Mouse (Mus musculus): ENCODE data around the gene Ift46.
A peak's percentile ranks its signal among the peaks of the same experiment; 100 is the strongest.
"Not testable (repeated sequence)": the region's sequence is repeated elsewhere in the genome, so short reads cannot be mapped to it uniquely, and the experiment has no call there.

Ift46 gene

GRCm38 (mm10) chr9:44736301-44736700, 31.4 kb upstream of the Ift46 start:
- no peak for DNase-seq

DNA sequence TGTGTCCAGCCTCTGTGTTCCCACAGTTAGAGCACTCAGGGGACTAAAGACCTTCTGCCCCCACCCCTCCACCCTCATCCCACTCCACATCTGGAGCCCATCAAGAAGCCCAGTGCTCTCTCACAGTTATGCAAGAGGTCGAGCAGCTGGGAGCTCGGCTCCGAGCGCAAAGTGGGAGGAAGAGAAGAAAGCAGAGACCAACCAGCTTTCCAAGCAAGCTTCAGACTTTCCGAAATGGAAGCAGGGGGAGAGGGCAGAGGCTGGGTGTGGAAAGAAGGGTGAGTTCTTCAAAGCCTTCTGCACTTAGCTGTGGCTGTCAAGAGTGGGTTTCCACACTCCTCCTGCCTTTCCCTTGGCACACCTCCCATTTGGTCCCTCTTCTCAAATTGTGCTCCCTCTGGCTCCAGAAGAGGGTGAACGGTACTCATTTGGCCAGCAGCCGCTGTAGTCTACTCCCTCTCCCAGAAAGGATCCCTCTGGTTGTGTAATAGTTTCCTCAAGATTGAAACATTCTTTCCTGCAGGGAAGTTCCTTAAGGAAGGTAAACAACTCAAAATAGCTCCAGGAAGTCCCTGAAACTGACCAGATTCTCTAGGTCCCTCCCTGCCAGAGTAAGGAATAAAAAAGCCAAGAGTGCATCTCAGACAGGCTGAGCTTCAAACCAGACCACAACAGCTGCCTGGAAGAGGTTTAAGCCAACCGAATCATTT, 30.3 kb upstream of the Ift46 start:
- DNase-seq, result no peak

- no peak for DNase-seq
Observed at GRCm38 (mm10) chr9:44740663-44741192, 27.0 kb upstream of the Ift46 start.

- DNase-seq, result no peak
Observed at GRCm38 (mm10) chr9:44745371-44745770, 22.3 kb upstream of the Ift46 start.

DNA sequence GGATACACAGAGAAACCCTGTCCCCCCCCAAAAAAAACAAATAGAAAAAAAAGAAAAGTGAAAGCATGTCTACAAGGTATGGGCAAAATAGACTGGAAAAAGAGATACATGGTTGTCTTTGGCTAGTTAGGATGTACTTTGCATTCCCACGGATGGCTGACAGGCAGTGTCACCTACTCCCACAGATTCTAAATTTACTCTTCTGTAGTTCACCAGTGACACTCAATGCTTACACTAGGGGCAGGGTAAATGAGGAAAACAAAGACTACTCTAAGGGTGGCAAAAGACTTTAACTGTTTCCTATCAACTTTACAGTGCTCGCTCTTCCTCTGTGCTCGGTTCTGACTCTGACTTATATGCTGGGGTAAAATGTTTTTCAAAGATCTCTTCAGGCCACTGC, 21.0 kb upstream of the Ift46 start:
- no peak for DNase-seq

DNA sequence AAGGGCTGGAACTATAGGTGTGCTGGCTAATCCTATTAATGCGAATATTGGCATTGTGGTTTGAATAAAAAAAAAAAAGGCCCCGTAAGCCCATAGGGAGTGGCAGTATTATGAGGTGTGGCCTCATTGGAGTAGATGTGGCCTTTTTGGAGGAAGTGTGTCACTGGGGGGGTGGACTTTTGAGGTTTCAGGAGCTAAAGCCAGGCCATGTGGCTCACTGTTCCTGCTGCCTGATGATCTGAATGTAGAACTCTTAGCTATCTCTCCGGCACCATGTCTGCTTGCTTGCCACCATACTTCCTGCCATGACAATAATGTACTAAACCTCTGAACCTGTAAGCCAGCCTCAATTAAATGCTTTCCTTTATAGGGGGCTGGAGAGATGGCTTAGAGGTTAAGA, 20.4 kb upstream of the Ift46 start:
- DNase-seq, result no peak

GRCm38 (mm10) chr9:44748473-44748872, 19.2 kb upstream of the Ift46 start:
- DNase-seq, result no peak

- DNase-seq, result no peak
Observed at GRCm38 (mm10) chr9:44760873-44761272, 6.8 kb upstream of the Ift46 start.

DNA sequence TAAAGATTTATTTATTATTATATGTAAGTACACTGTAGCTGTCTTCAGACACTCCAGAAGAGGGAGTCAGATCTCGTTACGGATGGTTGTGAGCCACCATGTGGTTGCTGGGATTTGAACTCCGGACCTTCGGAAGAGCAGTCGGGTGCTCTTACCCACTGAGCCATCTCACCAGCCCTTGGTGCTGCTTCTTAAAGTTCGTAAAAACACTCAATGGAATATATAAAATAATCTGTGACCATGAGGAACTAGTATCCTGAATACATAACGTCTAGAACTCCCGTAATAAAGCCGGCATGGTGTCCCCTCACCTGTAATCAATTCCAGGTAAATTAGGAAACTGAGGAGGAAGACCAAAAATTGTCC, 304 bp downstream of the Ift46 start:
- not testable (repeated sequence) for DNase-seq

- DNase-seq, result no peak
Observed at GRCm38 (mm10) chr9:44771376-44771775, 3.7 kb downstream of the Ift46 start.

- DNase-seq, result no peak
Observed at GRCm38 (mm10) chr9:44772392-44772749, 4.7 kb downstream of the Ift46 start.

DNA sequence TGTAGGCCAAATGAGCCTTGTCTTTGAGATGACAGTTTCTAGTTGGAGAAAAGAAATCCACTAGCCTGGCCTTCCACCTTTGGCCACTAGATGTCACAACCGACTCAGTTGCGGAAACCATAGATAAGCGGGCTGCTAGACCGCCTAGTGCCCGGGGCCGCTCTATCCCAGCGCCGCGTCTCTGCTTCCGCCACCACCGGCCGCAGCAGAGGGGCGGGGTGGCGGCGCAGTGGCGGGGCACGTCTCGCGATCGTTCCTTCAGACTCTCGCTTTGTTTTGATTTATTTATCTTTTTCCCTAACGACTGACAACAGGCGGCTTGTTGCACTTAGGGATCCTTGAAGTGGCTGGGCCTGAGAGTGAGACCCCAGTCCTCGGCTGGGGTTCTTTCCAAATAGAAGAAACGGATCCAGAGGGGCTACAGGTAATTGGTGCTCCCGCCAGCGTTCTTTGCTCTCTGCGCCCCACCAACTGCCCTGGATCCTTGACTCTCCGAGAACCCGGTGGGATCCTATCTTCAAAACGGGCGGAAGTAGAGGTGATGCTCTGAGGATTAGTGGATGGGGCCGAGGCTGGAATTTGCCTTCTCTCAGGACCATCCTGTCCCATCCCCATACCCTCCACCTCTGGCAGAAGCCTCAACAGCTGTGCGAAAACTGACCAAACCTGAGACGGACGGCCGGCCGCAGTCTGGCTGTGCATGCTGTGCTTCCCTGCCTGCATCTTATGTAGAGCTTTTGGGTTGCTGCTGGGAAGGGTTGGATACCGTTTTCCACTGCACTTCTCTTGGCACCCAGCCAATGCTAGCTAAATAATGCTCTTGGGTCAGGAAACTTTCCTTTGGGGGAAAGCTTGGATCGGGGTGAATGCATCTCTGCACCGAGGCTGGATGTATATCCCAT, 5.3 kb downstream of the Ift46 start:
- DNase-seq, result peak; percentile 95

GRCm38 (mm10) chr9:44792842-44793241, 25.1 kb downstream of the Ift46 start:
- no peak for DNase-seq

DNA sequence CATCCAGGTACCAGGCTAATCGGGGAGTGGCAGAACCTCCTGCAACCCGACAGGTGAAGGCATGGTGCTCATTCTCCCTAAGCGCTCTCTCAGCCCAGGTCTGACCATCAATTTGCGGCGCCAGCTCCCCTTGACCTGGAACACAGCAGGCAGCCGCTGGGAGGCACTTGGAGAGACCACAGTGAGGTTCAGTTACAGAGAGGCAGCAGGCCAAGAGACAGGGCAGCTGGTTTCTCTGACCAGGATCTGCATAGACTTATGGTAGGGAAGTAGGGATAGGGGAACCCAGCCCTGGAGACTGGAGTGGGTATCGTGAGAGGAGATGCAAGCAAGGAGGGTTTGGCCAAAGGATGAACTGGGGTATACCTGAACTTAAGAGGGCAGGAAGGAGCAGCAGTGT, 30.6 kb downstream of the Ift46 start:
- no peak for DNase-seq

- peak; percentile 88 for DNase-seq
Observed at GRCm38 (mm10) chr9:44799102-44799957, 31.6 kb downstream of the Ift46 start, which contains the start of gene Tmem25. Gene Tmem25, minus strand, starts transcription at chr9:44799307.

DNA sequence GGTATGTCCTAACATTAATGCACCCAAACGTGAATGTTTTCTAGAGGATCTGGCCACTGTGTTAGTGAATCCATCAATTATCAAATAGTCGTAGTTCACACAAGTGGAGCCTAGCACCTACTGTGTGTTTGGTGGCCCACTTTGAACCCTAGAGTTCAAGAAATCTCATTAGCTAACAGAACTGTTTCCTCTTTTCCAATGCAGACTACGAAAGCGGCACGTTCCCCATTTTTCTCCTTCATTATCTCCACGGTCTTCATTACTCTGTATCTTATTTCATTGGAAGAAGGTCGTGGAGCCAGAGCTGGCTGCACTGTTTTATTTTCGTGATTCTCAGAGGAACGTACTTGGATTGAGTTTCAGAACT, 32.2 kb downstream of the Ift46 start:
- no peak for DNase-seq

- no peak for DNase-seq
Observed at GRCm38 (mm10) chr9:44801669-44802068, 34.0 kb downstream of the Ift46 start.

- no peak for DNase-seq
Observed at GRCm38 (mm10) chr9:44802808-44803450, 35.2 kb downstream of the Ift46 start, which contains the start of gene Ttc36. Gene Ttc36, minus strand, starts transcription at chr9:44803072.

DNA sequence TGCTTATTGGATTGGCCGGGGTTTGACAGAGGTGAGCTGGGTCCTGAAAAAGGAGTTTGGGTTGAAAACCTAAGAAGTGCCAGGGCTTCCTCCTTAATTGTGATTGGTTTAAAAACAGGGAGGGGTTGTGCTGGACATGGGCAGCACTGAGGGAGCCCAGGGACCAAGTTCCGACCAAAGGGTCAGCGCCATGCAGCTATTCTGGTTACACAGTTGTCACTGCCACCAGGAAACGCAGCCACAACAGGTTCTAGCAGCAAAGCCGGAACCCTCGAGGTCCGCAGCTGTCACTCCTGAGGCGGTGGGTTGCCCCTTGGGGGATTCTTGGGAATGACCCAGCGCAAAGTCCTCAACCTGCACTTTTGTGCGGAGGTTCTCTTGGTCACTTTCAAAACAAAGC, 37.0 kb downstream of the Ift46 start:
- DNase-seq, result no peak

- no peak for DNase-seq
Observed at GRCm38 (mm10) chr9:44805536-44805935, 37.8 kb downstream of the Ift46 start.

DNA sequence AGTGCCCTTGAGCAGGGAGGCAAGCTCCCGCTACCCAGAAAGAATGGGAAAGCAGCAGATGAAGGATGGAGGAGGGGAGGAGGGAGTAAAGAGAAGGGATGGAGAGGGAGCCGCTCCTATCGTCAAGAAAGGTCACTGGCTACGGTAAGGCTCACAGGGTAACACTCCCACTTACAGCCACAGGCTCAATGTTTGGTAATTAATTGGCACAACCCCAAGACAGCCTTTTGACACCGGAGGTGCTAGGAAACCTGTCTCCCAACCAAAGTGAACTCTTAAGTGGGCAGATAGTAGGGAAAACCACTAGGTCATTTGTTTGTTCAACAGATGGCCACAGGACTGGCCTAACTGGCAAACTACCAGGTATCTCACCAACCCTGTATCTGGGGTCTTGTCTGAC, 39.4 kb downstream of the Ift46 start:
- no peak for DNase-seq

GRCm38 (mm10) chr9:44807778-44808177, 40.1 kb downstream of the Ift46 start:
- no peak for DNase-seq

GRCm38 (mm10) chr9:44810316-44810715, 42.6 kb downstream of the Ift46 start:
- DNase-seq, result no peak
